Mouse (Mus musculus) activated CD4-positive, CD25-positive, alpha-beta regulatory T cell, adult 4 months (primary cell): ENCODE results near the gene Sec24c. TPM values are rescaled to one million over a fixed set of nuclear protein-coding genes. Genes with fewer than 3 reads are reported as not detected.
A peak's percentile ranks its signal among the peaks of the same experiment; 100 is the strongest.

Experiments
- ATAC-seq: one replicate; pipeline ENCODE4 v1.8.0; 2017
- polyA plus RNA-seq, 2 experiments: library from polyadenylated mRNA; unstranded; fragments of 100-300 nt; shearing (Covaris generic); gene quantifications; one replicate each; pipeline ENCODE4 v1.2.1; 2017

The Sec24c gene
- polyA plus RNA-seq, 2 experiments from 2014 or later = 94.7 to 97.5 TPM

GRCm38 (mm10) chr14:20660827-20661660 is 13.1 kb upstream of the Sec24c start:
- ATAC-seq = peak; percentile 93

- no peak for ATAC-seq
Observed at GRCm38 (mm10) chr14:20661661-20662331, 12.3 kb upstream of the Sec24c start.

DNA sequence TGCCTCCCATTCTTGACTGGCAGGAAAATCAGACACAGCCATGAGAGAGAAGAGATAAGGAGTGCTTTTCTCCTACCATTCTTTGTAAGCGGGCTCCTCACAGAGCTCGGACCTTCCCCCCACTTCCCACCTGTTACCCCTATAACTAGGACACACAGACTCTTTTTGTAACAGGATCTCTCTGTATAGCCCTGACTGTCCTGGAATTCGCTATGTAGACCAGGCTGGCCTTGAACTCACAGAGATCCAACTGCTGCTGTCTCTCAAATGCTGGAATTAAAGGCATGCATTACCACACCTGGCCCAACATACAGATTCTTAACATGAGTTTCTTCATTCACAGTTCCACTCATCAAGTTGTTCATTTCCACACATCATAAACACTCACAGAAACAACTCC is 11.4 kb upstream of the Sec24c start:
- ATAC-seq = no peak

GRCm38 (mm10) chr14:20663601-20664000 is 10.5 kb upstream of the Sec24c start:
- ATAC-seq = no peak

GRCm38 (mm10) chr14:20664436-20664835 is 9.7 kb upstream of the Sec24c start:
- no peak for ATAC-seq

GRCm38 (mm10) chr14:20667469-20667868 is 6.6 kb upstream of the Sec24c start:
- ATAC-seq = no peak

DNA sequence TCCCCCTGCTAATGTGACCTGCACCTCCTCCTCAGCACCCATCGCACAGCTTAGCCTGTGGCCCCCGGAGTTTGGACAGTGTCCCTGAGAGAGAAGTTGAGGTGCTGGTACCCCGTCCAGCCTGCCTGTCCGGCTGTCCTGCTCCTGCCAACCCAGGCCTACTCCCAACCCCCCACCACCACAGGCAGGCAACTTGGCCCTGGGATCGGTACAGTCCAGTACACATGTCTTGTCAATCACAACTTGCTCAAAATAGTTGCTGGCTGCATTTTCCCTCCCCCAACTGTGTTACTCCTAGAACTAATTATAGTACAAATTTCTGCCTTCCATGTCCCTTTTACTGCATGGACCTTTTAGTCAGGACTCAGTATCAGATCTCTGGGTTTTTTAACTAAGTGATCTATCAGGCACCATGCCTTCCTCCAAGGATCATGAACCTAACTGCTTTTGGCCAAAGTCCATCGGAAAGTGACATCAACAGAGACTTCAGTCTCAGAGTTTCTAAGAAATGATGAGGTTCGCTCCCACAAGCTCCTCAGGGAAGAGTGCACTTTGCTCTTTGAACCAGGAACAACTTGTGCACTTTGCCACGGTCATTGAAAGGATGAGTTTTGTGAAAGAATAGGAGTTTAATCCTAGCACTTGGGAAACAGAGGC is 5.8 kb upstream of the Sec24c start, which contains the start of gene Synpo2l:
Gene Synpo2l (minus strand): TSS at position 201 of the 657 bp plus-strand sequence.
- ATAC-seq = no peak

- no peak for ATAC-seq
Observed at GRCm38 (mm10) chr14:20672990-20673389, 1.1 kb upstream of the Sec24c start.

DNA sequence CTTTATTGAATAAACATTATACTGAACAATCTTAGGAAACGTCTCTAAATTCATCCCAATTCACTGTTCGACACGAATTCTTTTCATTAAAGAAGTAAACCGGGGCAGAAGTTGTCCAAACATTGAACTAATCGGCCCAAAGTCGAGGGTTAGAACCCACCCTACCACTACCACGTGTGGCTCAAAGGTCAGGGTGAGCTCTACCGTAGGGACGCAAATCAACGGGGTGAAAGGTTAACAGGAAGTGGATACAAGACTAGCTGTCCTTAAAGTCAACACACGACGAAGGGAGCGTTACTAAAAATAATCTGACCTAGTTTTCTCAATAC is 409 bp upstream of the Sec24c start:
- peak; percentile 29 for ATAC-seq

GRCm38 (mm10) chr14:20677906-20678305 is 3.8 kb downstream of the Sec24c start:
- ATAC-seq = no peak

- no peak for ATAC-seq
Observed at GRCm38 (mm10) chr14:20681742-20682141, 7.6 kb downstream of the Sec24c start.

- ATAC-seq = peak; percentile 97
Observed at GRCm38 (mm10) chr14:20682498-20682897, 8.4 kb downstream of the Sec24c start.

DNA sequence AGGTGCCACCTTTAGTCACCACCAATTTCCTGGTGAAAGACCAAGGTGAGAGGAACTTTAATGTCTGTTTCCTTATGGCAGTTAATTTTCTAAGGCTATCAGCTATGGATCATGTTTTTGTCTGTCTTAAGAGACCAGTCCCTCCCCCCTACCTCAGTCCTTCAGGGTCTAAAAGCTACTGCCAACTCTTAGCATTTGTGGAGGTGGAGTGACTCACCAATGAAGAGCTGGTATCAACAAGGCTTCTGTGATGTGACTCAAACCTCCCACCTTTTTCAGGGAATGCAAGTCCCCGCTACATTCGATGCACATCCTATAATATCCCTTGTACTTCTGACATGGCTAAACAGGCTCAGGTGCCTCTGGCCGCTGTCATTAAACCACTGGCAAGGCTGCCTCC is 12.5 kb downstream of the Sec24c start:
- ATAC-seq = no peak

DNA sequence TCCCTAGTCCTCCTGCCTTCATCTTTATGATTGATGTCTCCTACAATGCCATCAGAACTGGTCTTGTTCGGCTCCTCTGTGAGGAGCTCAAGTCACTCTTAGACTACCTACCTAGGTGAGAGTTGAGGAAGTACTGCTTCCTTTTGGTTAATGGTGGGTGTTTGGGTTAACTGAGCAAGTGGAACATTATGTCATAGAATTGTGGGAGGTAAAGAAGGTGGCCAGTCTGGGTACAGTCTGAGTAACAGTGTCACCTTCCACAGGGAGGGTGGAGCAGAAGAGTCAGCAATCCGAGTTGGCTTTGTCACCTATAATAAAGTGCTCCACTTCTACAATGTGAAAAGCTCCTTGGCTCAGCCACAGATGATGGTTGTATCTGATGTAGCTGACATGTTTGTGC is 14.9 kb downstream of the Sec24c start:
- peak; percentile 16 for ATAC-seq

DNA sequence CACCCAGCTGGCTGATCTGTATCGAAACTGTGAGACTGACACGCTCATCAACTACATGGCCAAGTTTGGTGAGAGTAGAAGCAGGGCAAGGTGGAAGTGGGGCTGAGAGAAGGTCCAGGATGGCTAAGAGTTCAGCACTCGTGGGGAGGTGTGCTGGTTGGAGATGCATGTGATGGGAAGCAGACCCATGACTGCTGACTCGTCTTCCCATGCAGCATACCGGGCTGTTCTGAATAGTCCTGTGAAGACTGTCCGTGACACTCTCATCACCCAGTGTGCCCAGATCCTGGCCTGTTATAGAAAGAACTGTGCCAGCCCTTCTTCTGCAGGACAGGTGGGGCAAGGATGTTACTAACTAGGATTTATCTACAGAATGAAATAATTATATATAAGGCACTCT is 17.7 kb downstream of the Sec24c start:
- no peak for ATAC-seq

GRCm38 (mm10) chr14:20693589-20694101 is 19.5 kb downstream of the Sec24c start:
- no peak for ATAC-seq

- no peak for ATAC-seq
Observed at GRCm38 (mm10) chr14:20694185-20694883, 20.2 kb downstream of the Sec24c start.

DNA sequence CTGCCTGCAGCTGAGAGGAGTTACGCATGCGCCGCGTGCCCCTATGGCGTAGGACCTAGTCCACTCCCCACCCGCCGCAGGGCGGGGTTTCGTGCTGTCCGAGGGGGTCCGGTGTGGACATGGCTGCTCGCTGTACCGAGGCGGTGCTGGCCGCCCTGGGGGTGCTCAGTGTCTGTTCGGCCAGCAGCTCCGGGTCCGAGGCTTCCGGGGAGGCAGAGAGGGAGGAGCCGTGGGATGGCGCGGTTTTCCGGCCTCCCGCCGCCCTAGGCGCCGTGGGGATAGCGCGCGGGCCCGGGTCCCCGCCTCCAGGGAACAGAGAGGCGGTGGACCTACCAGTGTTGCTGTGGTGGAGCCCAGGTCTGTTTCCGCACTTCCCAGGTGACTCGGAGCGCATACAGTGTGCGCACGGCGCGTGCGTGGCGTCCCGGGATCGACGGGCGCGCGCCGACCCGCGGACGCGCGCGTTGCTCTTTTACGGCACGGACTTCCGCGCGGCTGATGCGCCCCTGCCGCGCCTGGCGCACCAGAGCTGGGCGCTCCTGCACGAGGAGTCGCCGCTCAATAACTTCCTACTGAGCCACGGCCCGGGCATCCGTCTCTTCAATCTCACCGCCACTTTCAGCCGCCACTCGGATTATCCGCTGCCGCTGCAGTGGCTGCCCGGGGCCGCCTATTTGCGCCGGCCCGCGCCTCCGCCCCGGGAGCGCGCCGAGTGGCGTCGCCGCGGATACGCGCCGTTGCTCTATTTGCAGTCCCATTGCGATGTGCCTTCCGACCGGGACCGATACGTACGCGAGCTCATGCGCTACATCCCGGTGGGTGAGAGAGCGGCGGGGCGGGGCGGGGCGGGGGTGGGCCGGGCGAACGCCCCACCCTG is 21.0 kb downstream of the Sec24c start, which contains the start of gene Fut11:
Gene Fut11 (plus strand): TSS at position 85 of the 877 bp plus-strand sequence.
- ATAC-seq = peak; percentile 83

GRCm38 (mm10) chr14:20695761-20696520 is 21.8 kb downstream of the Sec24c start:
- ATAC-seq = no peak

DNA sequence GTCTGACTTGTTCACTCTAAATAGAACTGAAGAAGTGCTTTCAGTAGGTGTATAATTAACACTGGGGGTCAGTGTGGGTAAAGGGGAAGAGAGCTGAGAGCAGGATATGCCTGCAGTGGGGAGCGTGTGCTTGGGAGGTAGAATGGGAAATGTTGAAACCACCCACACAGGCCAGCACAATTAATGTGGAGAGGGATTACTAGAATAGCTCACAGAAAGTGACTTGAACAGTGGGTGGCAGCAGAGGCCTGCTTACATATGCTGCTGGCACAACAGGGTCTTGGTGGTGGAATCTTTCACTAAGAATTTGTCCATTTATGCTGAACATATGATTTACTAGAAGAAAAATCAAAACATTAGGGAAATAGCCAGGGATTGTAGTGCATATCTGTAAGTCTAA is 22.9 kb downstream of the Sec24c start:
- no peak for ATAC-seq

- no peak for ATAC-seq
Observed at GRCm38 (mm10) chr14:20698515-20698914, 24.4 kb downstream of the Sec24c start.
